Mouse (Mus musculus): ENCODE results near the gene Ncbp1. TPM values are rescaled to one million over a fixed set of nuclear protein-coding genes. Genes with fewer than 3 reads are reported as not detected.

The Ncbp1 gene
- polyA plus RNA-seq, 1 experiment from 2014 or later = 90.6 TPM

GRCm38 (mm10) chr4:46195781-46196487 lies 57.5 kb downstream of the Ncbp1 start, which contains the start of gene Xpa:
Xpa (minus strand) TSS chr4:46196311.
- ATAC-seq (ENCODE audit: low FRiP score, low TSS enrichment) = peak; percentile 95
- peaks cover 10% of the 10 kb centered on the region for H3K27me3 ChIP-seq (ENCODE audit: insufficient read depth, low read length)
- peaks cover 14% of the 10 kb centered on the region for H3K4me1 ChIP-seq (ENCODE audit: insufficient read depth, low read length)
- peak within 1 kb of the TSS; percentile 70 for H3K27ac ChIP-seq (ENCODE audit: low read length)
- no peaks in the 10 kb centered on the region for H3K9me3 ChIP-seq (ENCODE audit: low read length)
- H3K4me2 ChIP-seq (replicated peaks; ENCODE audit: low read depth, low read length) = peak within 1 kb of the TSS; percentile 88
- peaks cover 3% of the 10 kb centered on the region; the same call in 1 of the 2 replicates for H3K36me3 ChIP-seq (ENCODE audit: insufficient read depth, low read length)
- H3K4me3 ChIP-seq (ENCODE audit: low read length) = peak within 1 kb of the TSS; percentile 89
- peak within 1 kb of the TSS; percentile 91 for H3K9ac ChIP-seq (replicated peaks; ENCODE audit: low read length)
- 0% methylated on average over 69 of the region's 70 CpGs for WGBS

DNA sequence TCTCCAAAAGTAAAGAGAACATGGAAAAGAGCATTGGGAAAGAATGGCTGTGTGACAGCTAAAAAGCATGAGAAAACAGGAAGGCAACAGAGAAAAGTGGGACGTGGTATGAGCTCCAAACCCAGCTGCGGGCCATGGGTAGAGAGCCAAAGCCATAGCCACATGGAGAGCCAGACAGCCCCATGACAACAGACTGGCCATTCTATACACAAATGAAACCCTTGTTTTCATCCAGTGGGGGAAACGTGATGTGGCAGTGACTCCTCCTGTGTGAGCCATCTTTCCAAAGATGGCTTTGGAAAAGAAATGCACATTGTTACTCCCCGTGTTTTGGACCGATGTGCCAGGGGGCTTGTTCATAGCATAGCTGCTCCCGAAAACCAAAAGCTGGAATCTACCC lies 58.1 kb downstream of the Ncbp1 start:
- H3K9ac ChIP-seq (replicated peaks; ENCODE audit: low read length) = peak overlapping the region; percentile 91
- WGBS = 30% methylated on average over 6 of the region's 6 CpGs
- peaks cover 14% of the 10 kb centered on the region for H3K4me1 ChIP-seq (ENCODE audit: insufficient read depth, low read length)
- peak overlapping the region; percentile 89 for H3K4me3 ChIP-seq (ENCODE audit: low read length)
- no peaks in the 10 kb centered on the region for H3K9me3 ChIP-seq (ENCODE audit: low read length)
- peak overlapping the region; percentile 28; the same call in 1 of the 2 replicates for H3K27ac ChIP-seq (ENCODE audit: low read length)
- H3K27me3 ChIP-seq (ENCODE audit: insufficient read depth, low read length) = peaks cover 15% of the 10 kb centered on the region
- 0 out of 2 replicates have a peak, but pooled peaks have one; percentile 6 for ATAC-seq (ENCODE audit: low FRiP score, low TSS enrichment)
- H3K36me3 ChIP-seq (ENCODE audit: insufficient read depth, low read length) = no peaks in the 10 kb centered on the region
- H3K4me2 ChIP-seq (replicated peaks; ENCODE audit: low read depth, low read length) = peak overlapping the region; percentile 88

DNA sequence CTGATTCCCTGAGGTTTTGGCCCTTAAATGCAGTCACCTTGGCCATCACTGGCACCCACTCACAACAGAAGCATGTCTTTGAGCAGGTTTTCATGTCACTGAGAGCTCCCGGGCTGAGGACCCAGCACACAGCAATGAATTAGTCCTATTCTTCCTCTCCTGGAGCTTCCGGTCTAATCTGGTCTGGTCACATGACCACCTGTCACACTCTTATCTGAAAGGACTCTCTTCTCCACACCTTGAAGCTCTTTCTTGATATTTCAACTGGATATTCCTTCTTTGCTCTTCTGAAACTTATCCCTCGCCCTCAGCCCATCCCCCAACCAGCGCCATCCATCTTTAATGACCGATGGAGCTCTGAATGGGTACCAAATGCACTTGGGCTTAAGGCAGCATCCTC lies 59.7 kb downstream of the Ncbp1 start:
- Histone ChIP-seq H3K27ac (ENCODE audit: low read length) (no peak overlapping the region), H3K27me3 (ENCODE audit: insufficient read depth, low read length) (peaks cover 20% of the 10 kb centered on the region), H3K4me2 (replicated peaks; ENCODE audit: low read depth, low read length) (no peak overlapping the region), H3K9me3 (ENCODE audit: low read length) (no peaks in the 10 kb centered on the region), H3K4me3 (ENCODE audit: low read length) (no peak overlapping the region), H3K36me3 (ENCODE audit: insufficient read depth, low read length) (no peaks in the 10 kb centered on the region), H3K9ac (replicated peaks; ENCODE audit: low read length) (no peak overlapping the region), H3K4me1 (ENCODE audit: insufficient read depth, low read length) (peaks cover 20% of the 10 kb centered on the region)
- WGBS = 72% methylated on average over 5 of the region's 5 CpGs
- ATAC-seq (ENCODE audit: low FRiP score, low TSS enrichment) = no peak

GRCm38 (mm10) chr4:46201834-46202561 lies 63.6 kb downstream of the Ncbp1 start:
- Histone ChIP-seq H3K4me2 (replicated peaks; ENCODE audit: low read depth, low read length) (peak overlapping the region; percentile 59), H3K9me3 (ENCODE audit: low read length) (no peaks in the 10 kb centered on the region), H3K4me1 (ENCODE audit: insufficient read depth, low read length) (peaks cover 7% of the 10 kb centered on the region; the same call in 1 of the 2 replicates), H3K9ac (replicated peaks; ENCODE audit: low read length) (peak overlapping the region; percentile 54), H3K4me3 (ENCODE audit: low read length) (peak overlapping the region; percentile 33), H3K27me3 (ENCODE audit: insufficient read depth, low read length) (peaks cover 22% of the 10 kb centered on the region), H3K27ac (ENCODE audit: low read length) (no peak overlapping the region), H3K36me3 (ENCODE audit: insufficient read depth, low read length) (no peaks in the 10 kb centered on the region)
- WGBS = 10% methylated on average over 7 of the region's 7 CpGs
- 0 out of 2 replicates have a peak, but pooled peaks have one; percentile 43 for ATAC-seq (ENCODE audit: low FRiP score, low TSS enrichment)

DNA sequence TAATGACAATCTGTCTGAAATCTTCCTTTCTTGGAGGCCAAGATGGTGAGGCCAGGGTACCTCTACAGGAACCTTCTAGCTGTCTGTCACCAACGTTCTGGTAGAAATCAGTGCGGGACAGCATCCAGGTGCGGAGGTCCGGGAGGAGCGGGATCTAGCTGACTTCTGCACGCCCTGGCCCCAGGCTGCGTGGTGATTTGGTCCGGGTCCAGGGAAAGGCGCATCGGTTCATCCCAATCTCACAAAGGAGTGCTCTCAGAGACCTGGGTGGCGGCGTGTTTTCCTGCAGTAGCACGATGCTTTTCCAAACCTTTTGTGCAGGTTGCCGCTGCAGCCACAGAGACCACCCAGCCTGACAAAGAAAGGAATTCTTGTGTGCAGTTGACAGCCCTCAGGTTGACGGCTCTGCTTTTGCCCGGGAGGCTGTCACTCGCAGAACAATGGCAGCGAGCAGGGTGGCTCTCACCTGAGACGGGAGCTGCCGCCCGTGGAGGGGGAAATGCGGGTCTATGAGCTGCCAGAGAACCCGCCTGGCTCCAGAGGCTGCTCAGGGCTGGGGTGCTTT lies 64.2 kb downstream of the Ncbp1 start:
- no peaks in the 10 kb centered on the region for H3K36me3 ChIP-seq (ENCODE audit: insufficient read depth, low read length)
- H3K4me2 ChIP-seq (replicated peaks; ENCODE audit: low read depth, low read length) = peak overlapping the region; percentile 59
- no peak overlapping the region for H3K27ac ChIP-seq (ENCODE audit: low read length)
- H3K4me3 ChIP-seq (ENCODE audit: low read length) = peak overlapping the region; percentile 33
- H3K9ac ChIP-seq (replicated peaks; ENCODE audit: low read length) = peak overlapping the region; percentile 54
- H3K27me3 ChIP-seq (ENCODE audit: insufficient read depth, low read length) = peaks cover 22% of the 10 kb centered on the region
- 0 out of 2 replicates have a peak, but pooled peaks cover 2% of the 10 kb centered on the region for H3K9me3 ChIP-seq (ENCODE audit: low read length)
- peak; percentile 55; the same call in 1 of the 2 replicates for ATAC-seq (ENCODE audit: low FRiP score, low TSS enrichment)
- H3K4me1 ChIP-seq (ENCODE audit: insufficient read depth, low read length) = peaks cover 7% of the 10 kb centered on the region; the same call in 1 of the 2 replicates
- 8% methylated on average over 23 of the region's 23 CpGs for WGBS

DNA sequence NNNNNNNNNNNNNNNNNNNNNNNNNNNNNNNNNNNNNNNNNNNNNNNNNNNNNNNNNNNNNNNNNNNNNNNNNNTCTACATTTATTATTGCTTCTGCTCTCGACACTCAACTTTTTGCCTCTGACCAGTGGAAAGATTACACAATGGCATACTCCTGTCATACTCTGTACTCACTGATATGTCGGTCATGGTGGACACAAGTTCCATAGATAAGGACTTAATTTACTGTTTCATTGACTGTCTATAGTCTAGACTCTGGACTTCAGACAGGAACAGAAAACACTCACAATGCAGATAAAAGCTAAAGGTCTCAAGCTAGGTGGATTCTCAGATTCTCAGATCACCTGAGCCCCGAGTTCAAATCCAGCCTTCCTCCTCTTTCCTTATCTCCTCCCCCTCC lies 82.7 kb downstream of the Ncbp1 start:
- H3K27ac ChIP-seq (ENCODE audit: low read length) = no peak overlapping the region
- 86% methylated on average over 3 of the region's 3 CpGs for WGBS
- no peaks in the 10 kb centered on the region for H3K36me3 ChIP-seq (ENCODE audit: insufficient read depth, low read length)
- H3K9ac ChIP-seq (replicated peaks; ENCODE audit: low read length) = no peak overlapping the region
- no peak overlapping the region for H3K4me2 ChIP-seq (replicated peaks; ENCODE audit: low read depth, low read length)
- no peaks in the 10 kb centered on the region for H3K27me3 ChIP-seq (ENCODE audit: insufficient read depth, low read length)
- ATAC-seq (ENCODE audit: low FRiP score, low TSS enrichment) = no peak
- H3K4me1 ChIP-seq (ENCODE audit: insufficient read depth, low read length) = no peaks in the 10 kb centered on the region
- H3K9me3 ChIP-seq (ENCODE audit: low read length) = no peaks in the 10 kb centered on the region
- H3K4me3 ChIP-seq (ENCODE audit: low read length) = no peak overlapping the region

Other genes with a start within 250 kb of the Ncbp1 start
- gene Ccdc180, start 248.3 kb upstream of the Ncbp1 start, polyA plus RNA-seq (2015; fragmentation: Nextera tagmentation; extraction: Ambion mirVana) = 0.79 and 0.86 TPM in 2 replicates
- 20.1 and 20.5 TPM in 2 replicates for gene Tdrd7, start 173.3 kb upstream of the Ncbp1 start, polyA plus RNA-seq (2015; fragmentation: Nextera tagmentation; extraction: Ambion mirVana)
- gene Tmod1, start 99.7 kb upstream of the Ncbp1 start, polyA plus RNA-seq (2015; fragmentation: Nextera tagmentation; extraction: Ambion mirVana) = 6.3 and 7.6 TPM in 2 replicates
- 39.1 and 54.4 TPM in 2 replicates for gene Tstd2, start 81 bp downstream of the Ncbp1 start, polyA plus RNA-seq (2015; fragmentation: Nextera tagmentation; extraction: Ambion mirVana)
- 20.7 and 21.1 TPM in 2 replicates for gene Xpa, start 57.7 kb downstream of the Ncbp1 start, polyA plus RNA-seq (2015; fragmentation: Nextera tagmentation; extraction: Ambion mirVana)
- not detected in 2 replicates for gene Foxe1, start 205.0 kb downstream of the Ncbp1 start, polyA plus RNA-seq (2015; fragmentation: Nextera tagmentation; extraction: Ambion mirVana)

Data from kidney, embryonic 16.5 days (tissue).